Mouse (Mus musculus) lung, postnatal 0 days (tissue): Measurements from ENCODE around the gene Optn.

Source experiments
- CTCF ChIP-seq: IDR thresholded peaks from 2 replicates; pipeline ENCODE4 v1.5.1; 2016; ENCODE audit warnings: antibody characterized with exemption, mild to moderate bottlenecking
- EP300 ChIP-seq: IDR thresholded peaks from 2 replicates; pipeline ENCODE4 v1.6.1; 2016; ENCODE audit warnings: antibody characterized with exemption, mild to moderate bottlenecking, control low read depth

- TF ChIP-seq EP300 (no peak), CTCF (no peak)
Measured at GRCm38 (mm10) chr2:5007107-5007506, 56.7 kb downstream of the Optn start.
